29 mouse cellular contexts compared by ENCODE assay signal in genomic region chr9:45153361-45153760, GRCm38 (mm10). TPM values are rescaled to one million over a fixed set of nuclear protein-coding genes. Genes with fewer than 3 reads are reported as not detected.
DNase-seq lines count a peak whose midpoint lies in the region; ATAC-seq lines count a peak whose summit lies in the region.
"Had no signal": no experiment of that assay in that cellular context is flagged by ENCODE, and none has a peak within 500 bp of the region (broad histone marks: within the 10 kb centered on the region; RNA-seq: fewer than 3 reads in every experiment).

No protein-coding gene starts in this region.

- 79% methylated on average over 7 of the region's 7 CpGs for WGBS in midbrain, embryonic 16.5 days

- ATAC-seq in CD4-positive, CD25-positive, alpha-beta regulatory T cell, adult 4 months, result no peak
- no peak for ATAC-seq in midbrain, embryonic 16.5 days
- ATAC-seq: forebrain, postnatal 0 days; hindbrain, postnatal 0 days; Patski had no signal

- H3K36me3 ChIP-seq in midbrain, embryonic 16.5 days (ENCODE audit: control insufficient read depth, insufficient read depth, low read length), result no peaks in the 10 kb centered on the region
- H3K36me3 ChIP-seq: embryonic facial prominence, embryonic 12.5 days; forebrain, embryonic 12.5 days; heart, embryonic 10.5 days; hindbrain, embryonic 12.5 days had no signal

- H3K4me2 ChIP-seq in midbrain, embryonic 16.5 days (ENCODE audit: low read length), result no peak overlapping the region
- H3K4me2 ChIP-seq: embryonic facial prominence, embryonic 12.5 days; forebrain, embryonic 12.5 days; hindbrain, embryonic 12.5 days had no signal

- H3K9ac ChIP-seq in midbrain, embryonic 16.5 days (ENCODE audit: low read depth, low read length), result no peak overlapping the region
- H3K9ac ChIP-seq: embryonic facial prominence, embryonic 12.5 days; forebrain, embryonic 12.5 days; forebrain, postnatal 0 days; hindbrain, embryonic 12.5 days had no signal

- no peak overlapping the region for H3K27ac ChIP-seq in midbrain, embryonic 16.5 days (ENCODE audit: low read length)
- H3K27ac ChIP-seq: embryonic facial prominence, embryonic 12.5 days; forebrain, embryonic 12.5 days; heart, embryonic 10.5 days; hindbrain, embryonic 12.5 days; hindbrain, postnatal 0 days had no signal

- H3K4me3 ChIP-seq in midbrain, embryonic 16.5 days (ENCODE audit: low read depth, low read length), result no peak overlapping the region
- H3K4me3 ChIP-seq: embryonic facial prominence, embryonic 12.5 days; forebrain, embryonic 12.5 days; heart, embryonic 10.5 days; hindbrain, embryonic 12.5 days had no signal

- H3K27me3 ChIP-seq in midbrain, embryonic 16.5 days (ENCODE audit: control insufficient read depth, insufficient read depth, low read depth, low read length), result peaks cover 3% of the 10 kb centered on the region; the same call in 1 of the 2 replicates

- no peaks in the 10 kb centered on the region for H3K9me3 ChIP-seq in midbrain, embryonic 16.5 days (replicated peaks; ENCODE audit: control insufficient read depth, low read length, poor library complexity, severe bottlenecking)
- H3K9me3 ChIP-seq: embryonic facial prominence, embryonic 12.5 days; forebrain, embryonic 12.5 days; heart, embryonic 10.5 days; hindbrain, embryonic 12.5 days had no signal

- no peaks in the 10 kb centered on the region for H3K4me1 ChIP-seq in midbrain, embryonic 16.5 days (ENCODE audit: control insufficient read depth, insufficient read depth, low read length)
- H3K4me1 ChIP-seq: embryonic facial prominence, embryonic 12.5 days; forebrain, embryonic 12.5 days; heart, embryonic 10.5 days; hindbrain, embryonic 12.5 days had no signal

- peak; percentile 18 for DNase-seq in CD4-positive, CD25-positive, alpha-beta regulatory T cell, adult 2 months (ENCODE audit: low read depth, low spot score)
- peak; percentile 13 for DNase-seq in layer of hippocampus, adult 9-11 months
- DNase-seq in layer of hippocampus, postnatal 36 days, result no peak
- peak; percentile 72 for DNase-seq in thymus, postnatal 14 days
- no peak for DNase-seq in heart, adult 18-20 months
- DNase-seq in lung, postnatal 36 days, result no peak
- DNase-seq: adrenal gland, adult 8-10 months; adrenal gland, postnatal 36 days; B cell, adult 2 months; cerebellum, adult 11-12 months; cerebellum, adult 9-10 months; cerebellum, postnatal 25 days; forebrain, postnatal 0 days; gastrocnemius, postnatal 36 days; heart, adult 11 months; heart, postnatal 10 days; heart, postnatal 4 days had no signal

RNA-seq across cellular contexts. Expression of gene Scn4b, which starts 15.2 kb away (rescaled TPM):
- under 1 TPM in 1 of 2 experiments, not detected in 1; 0.07 TPM for polyA plus RNA-seq in CD4-positive, CD25-positive, alpha-beta regulatory T cell, adult 4 months (2017; shearing (Covaris generic))
- total RNA-seq in layer of hippocampus, postnatal 36 days (2021), result 10 to 100 TPM; 11.1 to 14.2 TPM
- polyA plus RNA-seq in midbrain, embryonic 16.5 days (2015; fragmentation: Nextera tagmentation; extraction: Ambion mirVana), result 0.28 and 0.31 TPM in 2 replicates
- 10 to 100 TPM; 29.9 to 30.4 TPM for total RNA-seq in heart, adult 18-20 months (2021)
- polyA plus RNA-seq: heart, embryonic 14.5 days; Patski had no signal

RNA-seq across cellular contexts. Expression of gene BC049352, which starts 28.4 kb away (rescaled TPM):
- polyA plus RNA-seq in CD4-positive, CD25-positive, alpha-beta regulatory T cell, adult 4 months (2017; shearing (Covaris generic)), result 1 to 10 TPM; 2.5 to 3.2 TPM
- total RNA-seq in layer of hippocampus, postnatal 36 days (2021), result under 1 TPM; 0.20 to 0.62 TPM
- 0.12 and 0.18 TPM in 2 replicates for polyA plus RNA-seq in midbrain, embryonic 16.5 days (2015; fragmentation: Nextera tagmentation; extraction: Ambion mirVana)
- under 1 TPM in 1 of 2 experiments, not detected in 1; 0.41 TPM for total RNA-seq in heart, adult 18-20 months (2021)
- total RNA-seq: CH12.LX; heart, postnatal 10 days; heart, postnatal 4 days; hindbrain, postnatal 0 days had no signal
- polyA plus RNA-seq: brain, embryonic 14.5 days; heart, embryonic 10.5 days; heart, embryonic 14.5 days; hindbrain, embryonic 12.5 days; Patski had no signal

RNA-seq across cellular contexts. Expression of gene Scn2b, which starts 35.8 kb away (rescaled TPM):
- polyA plus RNA-seq in CD4-positive, CD25-positive, alpha-beta regulatory T cell, adult 4 months (2017; shearing (Covaris generic)), result under 1 TPM; 0.30 to 0.39 TPM
- total RNA-seq in layer of hippocampus, postnatal 36 days (2021), result 100 to 1,000 TPM; 253 to 275 TPM
- 10.0 and 11.3 TPM in 2 replicates for polyA plus RNA-seq in midbrain, embryonic 16.5 days (2015; fragmentation: Nextera tagmentation; extraction: Ambion mirVana)
- 1 to 10 TPM; 1.3 to 1.7 TPM for total RNA-seq in heart, adult 18-20 months (2021)
- total RNA-seq: CH12.LX had no signal
- polyA plus RNA-seq: Patski had no signal

RNA-seq across cellular contexts. Expression of gene Tmprss4, which starts 50.5 kb away (rescaled TPM):
- not detected for polyA plus RNA-seq in CD4-positive, CD25-positive, alpha-beta regulatory T cell, adult 4 months (2017; shearing (Covaris generic))
- not detected for total RNA-seq in layer of hippocampus, postnatal 36 days (2021)
- polyA plus RNA-seq in midbrain, embryonic 16.5 days (2015; fragmentation: Nextera tagmentation; extraction: Ambion mirVana), result not detected in 2 replicates
- total RNA-seq in heart, adult 18-20 months (2021), result under 1 TPM in 1 of 2 experiments, not detected in 1; 0.13 TPM
- total RNA-seq: adrenal gland, adult 8-10 months; adrenal gland, postnatal 36 days; CH12.LX; forebrain, postnatal 0 days; gastrocnemius, adult 8-10 months; gastrocnemius, postnatal 36 days; heart, postnatal 10 days; heart, postnatal 4 days had no signal
- polyA plus RNA-seq: brain, embryonic 14.5 days; forebrain, postnatal 0 days; heart, embryonic 10.5 days; heart, embryonic 14.5 days; hindbrain, postnatal 0 days; Patski had no signal

Comparison
In these comparisons a context has a peak if more than half of its experiments do, and no peak if none do; other contexts are left out.
1. DNase-seq: peak in CD4-positive, CD25-positive, alpha-beta regulatory T cell, adult 2 months (single experiment), layer of hippocampus, adult 9-11 months (single experiment) and thymus, postnatal 14 days (single experiment); none in layer of hippocampus, postnatal 36 days (0 of 2), heart, adult 18-20 months (0 of 2) and lung, postnatal 36 days (single experiment).
2. RNA of gene Scn2b, which starts 35.8 kb away (total RNA-seq): 253 to 275 TPM in layer of hippocampus, postnatal 36 days; 1.3 to 1.7 TPM in heart, adult 18-20 months; every median in the first group is over 10 times any median in the second.